Mouse (Mus musculus) MEL (cell line): Measurements from ENCODE around the gene Aurkaip1. TPM values are rescaled to one million over a fixed set of nuclear protein-coding genes. Genes with fewer than 3 reads are reported as not detected.
"Not testable (repeated sequence)": the region's sequence is repeated elsewhere in the genome, so short reads cannot be mapped to it uniquely, and the experiment has no call there.

Experiments used
- DNase-seq: peaks from one replicate; pipeline ENCODE4 v3.0.0; 2011; ENCODE audit warnings: low read depth, low spot score
- H3K27ac ChIP-seq: 2 replicates; pipeline ENCODE4 v1.5.1; 2012; ENCODE audit warnings: low read depth, mild to moderate bottlenecking, control low read depth, low read length, moderate library complexity; ENCODE audit not compliant: control insufficient read depth
- H3K27me3 ChIP-seq, 2 experiments: fragments of 150-350 bp in 1 of 2; sonication (generic) in 1 of 2; 2 replicates each; pipeline ENCODE4 v1.6.1; 2012; ENCODE audit warnings: low read length in 2 of 2, mild to moderate bottlenecking in 2 of 2, improper control_type of control experiment in 1 of 2, moderate library complexity in 1 of 2; ENCODE audit not compliant: insufficient read depth in 2 of 2, control insufficient read depth in 1 of 2
- H3K36me3 ChIP-seq, 2 experiments: 2 replicates each; pipeline ENCODE4 v1.6.1; 2012 to 2014; ENCODE audit warnings: low read length in 2 of 2, improper control_type of control experiment in 1 of 2, inconsistent platforms in 1 of 2, mild to moderate bottlenecking in 1 of 2; ENCODE audit not compliant: insufficient read depth in 2 of 2, control insufficient read depth in 1 of 2
- H3K4me1 ChIP-seq, 2 experiments: fragments of 150-350 bp in 1 of 2; sonication (generic) in 1 of 2; 2 replicates each; pipeline ENCODE4 v1.6.1; 2012; ENCODE audit warnings: low read length in 2 of 2, improper control_type of control experiment in 1 of 2, mild to moderate bottlenecking in 1 of 2; ENCODE audit not compliant: insufficient read depth in 2 of 2, control insufficient read depth in 1 of 2
- H3K4me3 ChIP-seq, 2 experiments: fragments of 150-350 bp in 1 of 2; sonication (generic) in 1 of 2; 2 replicates each; pipeline ENCODE4 v1.5.1; 2012; ENCODE audit warnings: low read depth in 2 of 2, low read length in 2 of 2, mild to moderate bottlenecking in 2 of 2, moderate library complexity in 2 of 2, control low read depth in 1 of 2, improper control_type of control experiment in 1 of 2; ENCODE audit not compliant: control insufficient read depth in 1 of 2, insufficient read depth in 1 of 2
- H3K79me2 ChIP-seq: 2 replicates; pipeline ENCODE4 v1.6.1; 2012; ENCODE audit warnings: mild to moderate bottlenecking, low read length, moderate library complexity; ENCODE audit not compliant: control insufficient read depth, poor library complexity, insufficient read depth
- H3K9ac ChIP-seq: 2 replicates; pipeline ENCODE4 v1.6.1; 2012; ENCODE audit warnings: low read depth, mild to moderate bottlenecking, control low read depth, low read length, moderate library complexity; ENCODE audit not compliant: control insufficient read depth, poor library complexity, severe bottlenecking
- H3K9me3 ChIP-seq: fragments of 150-350 bp; sonication (generic); replicated peaks from 2 replicates; pipeline ENCODE4 v1.6.1; 2012; ENCODE audit warnings: mild to moderate bottlenecking, low read length, improper control_type of control experiment, moderate library complexity; ENCODE audit not compliant: insufficient read depth
- ELF1 ChIP-seq: IDR thresholded peaks from 2 replicates; pipeline ENCODE4 v1.6.1; 2014; ENCODE audit warnings: low read depth, mild to moderate bottlenecking, inconsistent platforms, low read length, improper control_type of control experiment, moderate library complexity
- GATA1 ChIP-seq: IDR thresholded peaks from 2 replicates; pipeline ENCODE4 v1.6.1; 2011; ENCODE audit warnings: low read depth, low read length, improper control_type of control experiment
- HCFC1 ChIP-seq: IDR thresholded peaks from 2 replicates; pipeline ENCODE4 v1.6.1; 2012; ENCODE audit warnings: low read depth, mild to moderate bottlenecking, inconsistent platforms, low read length, improper control_type of control experiment, moderate library complexity
- JUND ChIP-seq: IDR thresholded peaks from 2 replicates; pipeline ENCODE4 v1.6.1; 2011; ENCODE audit warnings: low read depth, mild to moderate bottlenecking, improper control_type of control experiment, low read length
- KAT2A ChIP-seq: conservative IDR thresholded peaks from 2 replicates; pipeline ENCODE4 v1.6.1; 2012; ENCODE audit warnings: low read depth, low read length, improper control_type of control experiment, inconsistent platforms
- MAFK ChIP-seq: IDR thresholded peaks from 2 replicates; pipeline ENCODE4 v1.6.1; 2011; ENCODE audit warnings: low read depth, mild to moderate bottlenecking, low read length, improper control_type of control experiment, borderline replicate concordance
- MEF2A ChIP-seq: IDR thresholded peaks from 2 replicates; pipeline ENCODE4 v1.6.1; 2014; ENCODE audit warnings: low read depth, mild to moderate bottlenecking, inconsistent platforms, low read length, improper control_type of control experiment; ENCODE audit not compliant: poor library complexity, insufficient replicate concordance, severe bottlenecking; ENCODE audit errors: extremely low read depth
- MYB ChIP-seq: IDR thresholded peaks from 2 replicates; pipeline ENCODE4 v1.6.1; 2011; ENCODE audit warnings: mild to moderate bottlenecking, low read depth, low read length, improper control_type of control experiment
- NELFE ChIP-seq: IDR thresholded peaks from 2 replicates; pipeline ENCODE4 v1.6.1; 2011; ENCODE audit warnings: low read depth, low read length, improper control_type of control experiment
- SIN3A ChIP-seq: IDR thresholded peaks from 2 replicates; pipeline ENCODE4 v1.6.1; 2012; ENCODE audit warnings: low read length, improper control_type of control experiment, inconsistent platforms
- TBP ChIP-seq: IDR thresholded peaks from 2 replicates; pipeline ENCODE4 v1.8.0; 2011; ENCODE audit warnings: low read depth, low read length, improper control_type of control experiment
- USF2 ChIP-seq, 2 experiments: IDR thresholded peaks; 2 replicates each; pipeline ENCODE4 v1.6.1; 2011 to 2012; ENCODE audit warnings: improper control_type of control experiment in 2 of 2, low read length in 2 of 2, borderline replicate concordance in 1 of 2, inconsistent platforms in 1 of 2, low read depth in 1 of 2, mild to moderate bottlenecking in 1 of 2; ENCODE audit not compliant: insufficient read depth in 1 of 2
- ZNF384 ChIP-seq: IDR thresholded peaks from 2 replicates; pipeline ENCODE4 v1.6.1; 2012; ENCODE audit warnings: low read depth, mild to moderate bottlenecking, inconsistent platforms, low read length, improper control_type of control experiment
- polyA plus RNA-seq, 2 experiments: library from polyadenylated mRNA; stranded (reverse) in 1 of 2; unstranded in 1 of 2; fragments of >175 nt in 1 of 2; fragments of >200 nt in 1 of 2; gene quantifications; 2 replicates each; pipeline versions ENCODE4 v1.2.1 to v1.2.4; 2012; ENCODE audit warnings: low replicate concordance in 2 of 2, low read depth in 1 of 2; ENCODE audit not compliant: insufficient read length in 2 of 2, insufficient read depth in 1 of 2, missing spikeins in 1 of 2
- total RNA-seq: library from RNA; depleted of rRNA; stranded (reverse); fragments of 300-350 nt; gene quantifications from 2 replicates; pipeline ENCODE4 v1.2.3, GENCODE M21; 2012

Gene Aurkaip1
- total and polyA plus RNA-seq, 3 experiments, result 153 to 203 TPM; not detected in 1

DNA sequence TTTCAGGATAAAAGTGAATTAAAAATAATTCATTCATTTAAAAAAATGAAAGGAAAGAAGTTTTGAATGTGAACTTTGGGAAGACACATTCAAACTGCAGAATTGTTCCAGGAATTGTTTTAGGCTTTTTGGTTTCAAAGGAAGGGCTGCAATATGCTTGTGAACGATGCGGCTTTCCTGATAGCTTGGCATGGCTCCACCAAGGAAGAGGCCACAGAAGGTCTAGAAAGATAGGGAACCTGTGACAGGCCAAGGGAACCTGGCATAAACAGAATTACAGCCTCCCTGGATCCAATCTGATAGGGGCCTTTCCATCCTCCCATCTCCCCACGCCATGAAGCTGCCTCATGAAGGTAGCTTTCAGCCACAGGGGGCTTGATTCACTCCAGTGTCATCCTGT, 42.8 kb upstream of the Aurkaip1 start (continued):
- TF ChIP-seq SIN3A (peak; percentile 71; the same call in 1 of the 2 replicates), NELFE (no peak)

DNA sequence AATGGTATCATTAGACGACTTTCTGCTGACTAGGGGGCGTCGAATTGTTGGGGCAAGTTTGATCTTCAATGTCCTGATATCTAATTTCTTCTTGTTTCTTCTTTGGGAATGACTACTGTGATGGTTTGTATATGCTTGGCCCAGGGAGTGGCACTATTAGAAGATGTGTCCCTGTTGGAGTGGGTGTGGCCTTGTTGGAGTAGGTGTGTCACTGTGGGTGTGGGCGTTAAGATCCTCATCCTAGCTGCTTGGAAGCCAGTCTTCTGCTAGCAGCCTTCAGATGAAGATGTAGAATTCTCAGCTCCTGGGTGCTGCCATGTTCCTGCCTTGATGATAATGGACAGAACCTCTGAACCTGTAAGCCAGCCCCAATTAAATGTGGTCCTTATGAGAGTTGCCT, 42.2 kb upstream of the Aurkaip1 start:
- Histone ChIP-seq H3K27ac (peak overlapping the region; percentile 85), H3K4me1 (peaks cover 11 to 17% of the 10 kb centered on the region in 2 experiments)
- H3K9me3 ChIP-seq, result not testable (repeated sequence)

DNA sequence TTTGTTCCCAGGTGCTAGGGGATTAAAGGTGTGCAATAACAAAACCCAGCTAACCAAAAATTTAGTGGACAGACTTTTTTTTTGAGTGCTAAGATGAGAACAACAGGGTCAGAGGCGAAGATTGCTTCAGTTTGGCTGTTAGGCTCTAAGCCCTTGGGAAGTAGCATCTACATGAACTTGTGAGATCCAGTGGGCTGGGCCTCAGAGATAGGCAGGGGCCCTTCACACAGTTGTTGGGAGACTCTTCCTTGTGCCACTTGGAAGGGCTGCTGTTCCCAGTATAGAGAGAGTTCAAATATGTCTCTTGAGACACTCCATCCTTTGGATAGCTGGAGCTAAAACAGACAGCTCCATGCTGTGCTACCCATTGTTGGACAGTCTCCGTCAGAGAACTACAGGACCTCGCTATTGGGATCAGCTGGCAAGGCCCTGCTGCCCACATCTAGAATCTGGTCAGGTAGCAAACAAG, 41.0 kb upstream of the Aurkaip1 start, which contains the start of gene Ankrd65:
Gene Ankrd65, plus strand, starts transcription at position 419 of the 469 bp plus-strand sequence.
- Histone ChIP-seq H3K9ac (no peak within 1 kb of the TSS), H3K4me3 (no peak within 1 kb of the TSS), H3K4me1 (peaks cover 10 to 17% of the 10 kb centered on the region in 2 experiments), H3K9me3 (no peaks in the 10 kb centered on the region), H3K36me3 (peaks cover 0 to 15% of the 10 kb centered on the region in 2 experiments; a peak in 2 of 4 replicates), H3K27ac (no peak within 1 kb of the TSS), H3K27me3 (no peaks in the 10 kb centered on the region), H3K79me2 (no peaks in the 10 kb centered on the region)
- TF ChIP-seq HCFC1 (no peak), MAFK (no peak), KAT2A (no peak), ELF1 (no peak), JUND (no peak), MYB (no peak), TBP (no peak), ZNF384 (no peak), GATA1 (no peak)
- DNase-seq, result no peak

More for the DNA sequence above, 42.2 kb upstream of the Aurkaip1 start:
- not testable (repeated sequence) for DNase-seq, H3K79me2 ChIP-seq, H3K4me3 ChIP-seq, H3K9ac ChIP-seq, H3K27me3 ChIP-seq
- peaks cover 0 to 16% of the 10 kb centered on the region in 2 experiments; a peak in 2 of 4 replicates for H3K36me3 ChIP-seq

DNA sequence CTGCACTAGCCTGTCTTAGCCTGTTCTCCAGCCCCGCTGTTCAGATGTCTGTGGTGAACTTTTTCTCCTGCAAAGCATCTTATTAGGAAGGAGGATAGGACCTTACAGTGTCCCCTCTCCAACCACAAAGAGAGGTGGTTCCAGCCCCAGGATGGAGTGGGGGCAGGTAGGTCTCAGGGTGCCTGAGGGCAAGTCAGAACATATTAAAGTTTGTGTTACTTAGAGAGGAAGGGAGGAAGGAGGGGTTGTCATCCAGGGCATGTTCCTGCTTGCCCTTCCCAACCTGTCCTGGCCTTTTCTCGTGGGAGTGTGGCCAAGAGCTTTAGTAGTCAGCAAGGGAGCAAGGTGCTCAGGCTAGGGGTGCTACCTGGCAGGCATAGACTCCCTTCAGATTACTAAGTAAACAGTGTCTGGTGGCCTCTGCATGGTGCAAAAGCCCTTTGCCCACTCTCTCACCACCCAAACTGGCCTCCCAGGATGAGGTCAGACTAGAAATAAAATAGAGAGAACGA, 40.4 kb upstream of the Aurkaip1 start:
- DNase-seq, result no peak
- Histone ChIP-seq H3K79me2 (no peaks in the 10 kb centered on the region), H3K4me1 (peaks cover 4 to 11% of the 10 kb centered on the region in 2 experiments; a peak in 3 of 4 replicates), H3K9me3 (no peaks in the 10 kb centered on the region), H3K27ac (no peak overlapping the region), H3K4me3 (no peak overlapping the region), H3K36me3 (peaks cover 0 to 11% of the 10 kb centered on the region in 2 experiments; a peak in 2 of 4 replicates), H3K9ac (no peak overlapping the region), H3K27me3 (no peaks in the 10 kb centered on the region)
- TF ChIP-seq JUND, result no peak
- no peak for TF ChIP-seq USF2 (IDR thresholded peaks at IDR 0.05; ENCODE audit: borderline replicate concordance in 1 of 2, insufficient read depth in 1 of 2, low read depth in 1 of 2, low read length in 2 of 2)
- no peak for TF ChIP-seq MEF2A
- TF ChIP-seq ELF1, result no peak
